Mouse (Mus musculus) liver, embryonic 14.5 days (tissue): Measurements from ENCODE around the gene Rhox1. TPM values are rescaled to one million over a fixed set of nuclear protein-coding genes. Genes with fewer than 3 reads are reported as not detected.
A peak's percentile ranks its signal among the peaks of the same experiment; 100 is the strongest.
"Not testable (repeated sequence)": the region's sequence is repeated elsewhere in the genome, so short reads cannot be mapped to it uniquely, and the experiment has no call there.

Experiments used
- ATAC-seq: fragments of 200-750 bp; cut with Nextera tagmentation; 2 replicates; pipeline ENCODE4 v1.8.0; 2017; ENCODE audit warnings: moderate number of reproducible peaks, mild to moderate bottlenecking, moderate library complexity; ENCODE audit not compliant: insufficient read depth
- DNase-seq, 3 experiments: peaks; one replicate each; pipeline ENCODE4 v3.0.0-alpha.2; 2012 to 2013; ENCODE audit warnings: low read depth in 3 of 3, low spot score in 3 of 3
- H3K27ac ChIP-seq: fragments of 300-500 bp; sonication (generic); 2 replicates; pipeline ENCODE4 v1.5.1; 2014; ENCODE audit warnings: moderate library complexity, mild to moderate bottlenecking, control low read depth, inconsistent platforms
- H3K27me3 ChIP-seq: fragments of 300-500 bp; sonication (generic); 2 replicates; pipeline ENCODE4 v1.6.1; 2014; ENCODE audit warnings: mild to moderate bottlenecking, low read length, moderate library complexity; ENCODE audit not compliant: control insufficient read depth, insufficient read depth
- H3K36me3 ChIP-seq: fragments of 300-500 bp; sonication (generic); replicated peaks from 2 replicates; pipeline ENCODE4 v1.6.1; 2014; ENCODE audit warnings: low read depth; ENCODE audit not compliant: control insufficient read depth, insufficient read depth
- H3K4me1 ChIP-seq, 2 experiments: fragments of 200-500 bp in 1 of 2; fragments of 300-500 bp in 1 of 2; sonication (generic) in 1 of 2; replicated peaks; 2 replicates each; pipeline ENCODE4 v1.6.1; 2012 to 2014; ENCODE audit warnings: antibody characterized with exemption in 1 of 2, inconsistent platforms in 1 of 2, low read length in 1 of 2; ENCODE audit not compliant: control insufficient read depth in 2 of 2, insufficient read depth in 2 of 2
- H3K4me2 ChIP-seq: fragments of 300-500 bp; sonication (generic); 2 replicates; pipeline ENCODE4 v1.6.1; 2014; ENCODE audit warnings: low read depth, mild to moderate bottlenecking, control low read depth, moderate library complexity
- H3K4me3 ChIP-seq, 2 experiments: fragments of 200-500 bp in 1 of 2; fragments of 300-500 bp in 1 of 2; sonication (generic) in 1 of 2; 2 replicates each; pipeline ENCODE4 v1.5.1; 2012 to 2014; ENCODE audit warnings: low read depth in 2 of 2, low read length in 2 of 2, mild to moderate bottlenecking in 2 of 2, control low read depth in 1 of 2, inconsistent platforms in 1 of 2, moderate library complexity in 1 of 2; ENCODE audit not compliant: insufficient read depth in 1 of 2
- H3K9ac ChIP-seq: fragments of 300-500 bp; sonication (generic); replicated peaks from 2 replicates; pipeline ENCODE4 v1.6.1; 2014; ENCODE audit warnings: mild to moderate bottlenecking, control low read depth, moderate library complexity
- H3K9me3 ChIP-seq: fragments of 300-500 bp; sonication (generic); 2 replicates; pipeline ENCODE4 v1.6.1; 2016; ENCODE audit warnings: low read length, mixed read lengths; ENCODE audit not compliant: control insufficient read depth
- CTCF ChIP-seq: IDR thresholded peaks from 2 replicates; pipeline ENCODE4 v1.5.1; 2016; ENCODE audit warnings: antibody characterized with exemption, low read depth, control low read depth
- EP300 ChIP-seq: IDR thresholded peaks from 2 replicates; pipeline ENCODE4 v1.6.1; 2016; ENCODE audit warnings: antibody characterized with exemption, low read depth
- WGBS: fragments of 180-500 bp; shearing (Covaris S2); extraction: QIAGEN DNeasy Blood & Tissue Kit; methylation state at CpG from one replicate; pipeline ENCODE4 v1.1.7; 2014; ENCODE audit not compliant: insufficient replicate concordance; 5-methylcytosine and 5-hydroxymethylcytosine counted together
- polyA plus RNA-seq, 2 experiments: library from polyadenylated mRNA; depleted of rRNA in 1 of 2; stranded (reverse) in 1 of 2; unstranded in 1 of 2; fragments of >200 nt; fragmentation: Nextera tagmentation in 1 of 2; extraction: Ambion mirVana in 1 of 2; gene quantifications; 2 replicates each; pipeline versions ENCODE4 v1.2.1 to v1.2.3; 2012 to 2014

The Rhox1 gene
- polyA plus RNA-seq, 2 experiments, result not detected

DNA sequence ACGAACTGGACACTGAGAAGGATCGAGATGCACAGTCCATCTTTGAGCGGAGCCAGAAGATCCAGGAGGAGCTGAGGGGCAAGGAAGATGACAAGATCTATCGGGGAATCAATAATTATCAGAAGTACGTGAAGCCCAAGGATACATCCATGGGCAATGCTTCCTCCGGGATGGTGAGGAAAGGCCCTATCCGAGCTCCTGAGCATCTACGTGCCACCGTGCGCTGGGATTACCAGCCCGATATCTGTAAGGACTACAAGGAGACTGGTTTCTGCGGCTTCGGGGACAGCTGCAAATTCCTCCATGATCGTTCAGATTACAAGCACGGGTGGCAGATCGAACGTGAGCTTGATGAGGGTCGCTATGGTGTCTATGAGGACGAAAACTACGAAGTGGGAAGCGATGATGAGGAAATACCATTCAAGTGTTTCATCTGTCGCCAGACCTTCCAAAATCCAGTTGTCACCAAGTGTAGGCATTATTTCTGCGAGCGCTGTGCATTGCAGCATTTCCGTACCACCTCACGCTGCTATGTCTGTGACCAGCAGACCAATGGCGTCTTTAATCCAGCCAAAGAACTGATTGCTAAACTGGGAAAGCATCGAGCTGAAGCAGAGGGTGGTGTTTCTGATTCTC, 30.2 kb downstream of the Rhox1 start:
- no peak for TF ChIP-seq CTCF
- TF ChIP-seq EP300, result no peak
- H3K27ac ChIP-seq, result no peak overlapping the region
- DNase-seq, result no peak
- ATAC-seq, result no peak
- H3K4me2 ChIP-seq, result peak overlapping the region; percentile 75
- whole genome bisulfite sequencing, result 21% methylated on average over 28 of the region's 28 CpGs
- H3K9me3 ChIP-seq, result no peaks in the 10 kb centered on the region
- H3K36me3 ChIP-seq, result no peaks in the 10 kb centered on the region
- peak overlapping the region; percentile 68 for H3K9ac ChIP-seq
- peak overlapping the region; percentile 72 to 87 for H3K4me3 ChIP-seq
- H3K27me3 ChIP-seq, result no peaks in the 10 kb centered on the region
- H3K4me1 ChIP-seq, result peaks cover 0 to 5% of the 10 kb centered on the region in 2 experiments; a peak in 1 of 4 replicates

DNA sequence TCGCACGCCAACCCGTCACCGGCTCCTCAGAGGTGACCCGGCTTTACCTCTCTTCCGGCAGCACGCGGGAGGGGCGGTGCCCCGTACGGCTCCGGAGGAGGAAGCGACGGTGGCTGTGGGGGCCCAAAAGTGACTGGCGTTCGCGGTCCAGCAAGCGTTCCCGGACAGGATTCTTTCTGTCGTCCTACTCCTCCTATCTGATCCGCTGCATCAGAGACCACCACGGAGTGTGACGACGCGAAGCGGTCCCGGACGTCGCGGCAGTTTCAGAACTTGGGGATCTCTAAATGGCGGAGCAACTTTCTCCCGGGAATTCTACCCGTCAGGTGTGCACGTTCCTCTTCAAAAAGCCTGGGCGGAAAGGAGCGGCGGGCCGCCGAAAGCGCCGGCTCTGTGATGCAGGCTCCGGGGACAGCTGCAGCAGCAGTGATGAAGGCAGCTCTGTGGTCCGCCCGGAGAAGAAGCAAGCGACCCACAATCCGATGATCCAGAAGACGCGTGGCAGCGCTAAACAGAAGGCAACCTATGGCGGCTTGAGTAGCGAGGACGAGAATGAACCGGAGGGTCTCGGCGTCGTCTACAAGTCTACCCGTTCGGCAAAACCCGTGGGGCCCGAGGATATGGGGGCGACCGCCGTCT, 30.8 kb downstream of the Rhox1 start, which contains the start of the genes Ndufa1 and Rnf113a1:
Gene Ndufa1 (minus strand): TSS at position 59 of the 639 bp plus-strand sequence.
Gene Rnf113a1 (plus strand): TSS at position 141 of the 639 bp plus-strand sequence.
- H3K27ac ChIP-seq, result no peak within 1 kb of the TSS

DNA sequence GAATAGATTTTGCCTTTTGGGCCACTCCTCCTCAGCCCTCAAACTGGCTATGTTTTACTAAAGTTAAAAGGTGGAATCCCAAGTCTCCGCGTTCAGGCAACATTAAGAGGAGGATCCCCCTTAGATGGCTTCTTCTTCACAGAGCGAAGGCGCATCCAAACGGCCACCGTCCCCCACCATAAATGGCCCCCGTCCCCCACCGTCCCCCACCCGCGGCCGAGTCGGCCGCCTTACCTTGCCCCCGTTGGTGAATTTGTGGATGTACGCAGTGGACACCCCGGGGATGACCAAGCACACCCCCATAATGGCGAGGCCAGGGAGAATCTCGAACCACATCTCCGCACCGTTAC, 31.3 kb downstream of the Rhox1 start:
- Histone ChIP-seq H3K9me3 (no peaks in the 10 kb centered on the region), H3K27me3 (no peaks in the 10 kb centered on the region), H3K4me2 (peak overlapping the region; percentile 75), H3K4me3 (peak overlapping the region; percentile 72 to 87), H3K27ac (no peak overlapping the region), H3K4me1 (peaks cover 0 to 5% of the 10 kb centered on the region in 2 experiments; a peak in 1 of 4 replicates), H3K9ac (peak overlapping the region; percentile 53), H3K36me3 (no peaks in the 10 kb centered on the region)
- WGBS, result 17% methylated on average over 20 of the region's 20 CpGs
- TF ChIP-seq EP300, result no peak
- no peak for TF ChIP-seq CTCF
- ATAC-seq, result peak; percentile 44; the same call in 1 of the 2 replicates
- no peak for DNase-seq

More for the DNA sequence above, 30.8 kb downstream of the Rhox1 start, which contains the start of the genes Ndufa1 and Rnf113a1:
- Histone ChIP-seq H3K4me3 (peak within 1 kb of the TSS; percentile 72 to 87), H3K9me3 (no peaks in the 10 kb centered on the region), H3K27me3 (no peaks in the 10 kb centered on the region), H3K4me1 (peaks cover 0 to 5% of the 10 kb centered on the region in 2 experiments; a peak in 1 of 4 replicates), H3K36me3 (no peaks in the 10 kb centered on the region), H3K4me2 (peak within 1 kb of the TSS; percentile 75), H3K9ac (peak within 1 kb of the TSS; percentile 68)
- 10% methylated on average over 59 of the region's 63 CpGs for WGBS
- TF ChIP-seq EP300 (no peak), CTCF (no peak)
- peak; percentile 92 for ATAC-seq
- DNase-seq, result peak; percentile 59 to 66 (median 63)

DNA sequence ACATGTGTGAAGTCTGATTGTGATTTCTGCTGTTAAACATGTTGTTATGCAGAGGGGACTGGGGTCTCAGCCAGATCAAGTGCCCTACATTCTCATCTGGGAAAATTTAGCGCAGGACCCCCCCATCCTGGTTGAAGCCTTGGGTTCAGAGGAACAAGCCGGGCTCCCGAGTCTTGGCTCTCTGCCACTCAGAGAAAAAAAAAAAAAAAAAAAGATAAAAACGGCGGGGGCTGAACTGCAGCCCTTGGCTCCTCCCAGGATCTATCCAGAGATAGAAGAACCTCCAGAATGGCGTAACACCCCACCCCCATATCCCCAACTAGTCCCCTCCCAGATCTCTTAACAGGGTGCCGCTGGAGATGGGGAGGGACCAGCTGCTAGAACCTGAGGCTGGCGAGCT, 37.7 kb downstream of the Rhox1 start:
- H3K36me3 ChIP-seq, ATAC-seq, H3K4me3 ChIP-seq, H3K9ac ChIP-seq, H3K4me1 ChIP-seq, H3K27me3 ChIP-seq, H3K9me3 ChIP-seq, H3K4me2 ChIP-seq, H3K27ac ChIP-seq, DNase-seq: not testable (repeated sequence)
- 39% methylated on average over 8 of the region's 8 CpGs for WGBS

DNA sequence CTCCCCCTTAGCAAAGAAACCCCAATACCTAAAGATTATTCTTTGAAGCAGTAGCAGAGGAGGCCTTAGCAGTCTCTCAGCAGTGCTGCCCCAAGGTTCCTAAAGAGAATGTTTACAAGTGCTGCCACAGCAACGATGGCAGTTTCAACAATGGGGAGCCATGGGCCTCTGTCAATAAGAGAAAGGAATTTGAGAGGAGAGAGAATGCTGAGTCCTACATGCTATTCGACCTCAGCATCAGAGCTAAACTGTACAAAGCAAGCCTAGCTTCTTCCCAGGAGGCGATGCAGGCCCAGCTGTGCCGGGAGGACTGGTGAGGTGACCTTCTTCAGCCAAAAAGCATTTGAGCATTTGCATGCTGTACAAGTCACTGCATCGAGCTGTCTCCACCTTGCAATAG, 53.3 kb downstream of the Rhox1 start, which contains the start of gene Akap14:
Gene Akap14 (minus strand): TSS at position 101 of the 400 bp plus-strand sequence.
- H3K36me3 ChIP-seq, result no peaks in the 10 kb centered on the region
- H3K9ac ChIP-seq, result no peak within 1 kb of the TSS
- WGBS, result 43% methylated on average over 5 of the region's 5 CpGs
- H3K27ac ChIP-seq, result no peak within 1 kb of the TSS
- no peaks in the 10 kb centered on the region for H3K4me1 ChIP-seq
- ATAC-seq (no peak), DNase-seq (no peak)
- H3K9me3 ChIP-seq, result no peaks in the 10 kb centered on the region
- H3K27me3 ChIP-seq, result no peaks in the 10 kb centered on the region
- H3K4me3 ChIP-seq, result no peak within 1 kb of the TSS
- no peak within 1 kb of the TSS for H3K4me2 ChIP-seq
- TF ChIP-seq EP300 (no peak), CTCF (no peak)
